Mouse (Mus musculus): Measurements from ENCODE around the gene Mrpl21. TPM values are rescaled to one million over a fixed set of nuclear protein-coding genes. Genes with fewer than 3 reads are reported as not detected.

Mrpl21 gene
- polyA plus RNA-seq, 1 experiment from 2014 or later, result 105 TPM

GRCm38 (mm10) chr19:3326479-3327047, 43.9 kb downstream of the Mrpl21 start:
- H3K4me2 ChIP-seq, result peak overlapping the region; percentile 84; the same call in 1 of the 2 replicates
- peaks cover 19% of the 10 kb centered on the region for H3K27me3 ChIP-seq
- H3K27ac ChIP-seq (replicated peaks), result peak overlapping the region; percentile 88
- no peaks in the 10 kb centered on the region for H3K9me3 ChIP-seq
- no peak overlapping the region for H3K4me3 ChIP-seq
- 80% methylated on average over 12 of the region's 12 CpGs for WGBS
- H3K4me1 ChIP-seq (replicated peaks), result peaks cover 33% of the 10 kb centered on the region
- no peak overlapping the region for H3K9ac ChIP-seq
- H3K36me3 ChIP-seq, result no peaks in the 10 kb centered on the region
- ATAC-seq (ENCODE audit: low FRiP score, low read depth), result no peak

GRCm38 (mm10) chr19:3333247-3333646, 50.5 kb downstream of the Mrpl21 start:
- no peak for ATAC-seq (ENCODE audit: low FRiP score, low read depth)
- H3K27me3 ChIP-seq, result no peaks in the 10 kb centered on the region
- no peak overlapping the region for H3K27ac ChIP-seq (replicated peaks)
- WGBS, result 54% methylated on average over 6 of the region's 6 CpGs
- H3K4me2 ChIP-seq, result no peak overlapping the region
- H3K4me3 ChIP-seq, result no peak overlapping the region
- H3K9me3 ChIP-seq, result no peaks in the 10 kb centered on the region
- H3K36me3 ChIP-seq, result no peaks in the 10 kb centered on the region
- no peak overlapping the region for H3K9ac ChIP-seq
- H3K4me1 ChIP-seq (replicated peaks), result peaks cover 19% of the 10 kb centered on the region

GRCm38 (mm10) chr19:3333694-3334515, 51.2 kb downstream of the Mrpl21 start:
- no peak overlapping the region for H3K4me3 ChIP-seq
- H3K4me2 ChIP-seq, result no peak overlapping the region
- no peak overlapping the region for H3K27ac ChIP-seq (replicated peaks)
- ATAC-seq (ENCODE audit: low FRiP score, low read depth), result no peak
- no peak overlapping the region for H3K9ac ChIP-seq
- no peaks in the 10 kb centered on the region for H3K27me3 ChIP-seq
- WGBS, result 31% methylated on average over 17 of the region's 17 CpGs
- H3K4me1 ChIP-seq (replicated peaks), result peaks cover 19% of the 10 kb centered on the region
- H3K9me3 ChIP-seq, result no peaks in the 10 kb centered on the region
- no peaks in the 10 kb centered on the region for H3K36me3 ChIP-seq

GRCm38 (mm10) chr19:3334550-3334949, 51.8 kb downstream of the Mrpl21 start:
- no peaks in the 10 kb centered on the region for H3K36me3 ChIP-seq
- no peak overlapping the region for H3K27ac ChIP-seq (replicated peaks)
- peaks cover 19% of the 10 kb centered on the region for H3K4me1 ChIP-seq (replicated peaks)
- no peak overlapping the region for H3K4me2 ChIP-seq
- no peak for ATAC-seq (ENCODE audit: low FRiP score, low read depth)
- 69% methylated on average over 4 of the region's 4 CpGs for WGBS
- no peak overlapping the region for H3K9ac ChIP-seq
- H3K27me3 ChIP-seq, result no peaks in the 10 kb centered on the region
- H3K4me3 ChIP-seq, result no peak overlapping the region
- no peaks in the 10 kb centered on the region for H3K9me3 ChIP-seq

GRCm38 (mm10) chr19:3335917-3336316, 53.2 kb downstream of the Mrpl21 start:
- Histone ChIP-seq H3K36me3 (no peaks in the 10 kb centered on the region), H3K9ac (no peak overlapping the region), H3K4me1 (replicated peaks) (peaks cover 19% of the 10 kb centered on the region), H3K9me3 (no peaks in the 10 kb centered on the region), H3K27ac (replicated peaks) (no peak overlapping the region), H3K27me3 (no peaks in the 10 kb centered on the region), H3K4me3 (no peak overlapping the region), H3K4me2 (no peak overlapping the region)
- ATAC-seq (ENCODE audit: low FRiP score, low read depth), result no peak
- 76% methylated on average over 1 of the region's 1 CpGs for WGBS

- Histone ChIP-seq H3K4me3 (no peak overlapping the region), H3K36me3 (no peaks in the 10 kb centered on the region), H3K9ac (no peak overlapping the region), H3K27me3 (no peaks in the 10 kb centered on the region), H3K27ac (replicated peaks) (no peak overlapping the region), H3K9me3 (no peaks in the 10 kb centered on the region), H3K4me1 (replicated peaks) (peaks cover 19% of the 10 kb centered on the region), H3K4me2 (no peak overlapping the region)
- WGBS, result 63% methylated on average over 8 of the region's 8 CpGs
- ATAC-seq (ENCODE audit: low FRiP score, low read depth), result no peak
Observed at GRCm38 (mm10) chr19:3336485-3337255, 54.0 kb downstream of the Mrpl21 start.

- Histone ChIP-seq H3K9ac (no peak overlapping the region), H3K27ac (replicated peaks) (no peak overlapping the region), H3K27me3 (no peaks in the 10 kb centered on the region), H3K4me3 (no peak overlapping the region), H3K4me1 (replicated peaks) (peaks cover 11% of the 10 kb centered on the region), H3K9me3 (no peaks in the 10 kb centered on the region), H3K4me2 (no peak overlapping the region), H3K36me3 (no peaks in the 10 kb centered on the region)
- WGBS, result 84% methylated on average over 8 of the region's 8 CpGs
- ATAC-seq (ENCODE audit: low FRiP score, low read depth), result no peak
Observed at GRCm38 (mm10) chr19:3339187-3339586, 56.5 kb downstream of the Mrpl21 start.

GRCm38 (mm10) chr19:3341021-3341420, 58.3 kb downstream of the Mrpl21 start:
- no peaks in the 10 kb centered on the region for H3K27me3 ChIP-seq
- no peaks in the 10 kb centered on the region for H3K36me3 ChIP-seq
- no peaks in the 10 kb centered on the region for H3K9me3 ChIP-seq
- no peaks in the 10 kb centered on the region for H3K4me1 ChIP-seq (replicated peaks)
- H3K27ac ChIP-seq (replicated peaks), result no peak overlapping the region
- no peak overlapping the region for H3K4me2 ChIP-seq
- H3K9ac ChIP-seq, result no peak overlapping the region
- no peak overlapping the region for H3K4me3 ChIP-seq
- 74% methylated on average over 3 of the region's 3 CpGs for WGBS
- ATAC-seq (ENCODE audit: low FRiP score, low read depth), result no peak

Small RNAs within 50 kb of the gene (microRNA-seq; reads per million reads assigned to microRNA genes)
- 1.1 reads per million for gene Mir6984

Other genes with a start within 250 kb of the Mrpl21 start
- 9.9 and 11.6 TPM in 2 replicates for gene Ighmbp2, start 116 bp downstream of the Mrpl21 start, polyA plus RNA-seq (2015; fragmentation: Nextera tagmentation; extraction: Ambion mirVana)
- gene Cpt1a, start 39.4 kb downstream of the Mrpl21 start, polyA plus RNA-seq (2015; fragmentation: Nextera tagmentation; extraction: Ambion mirVana), result 17.7 and 18.2 TPM in 2 replicates
- 0.43 and 0.66 TPM in 2 replicates for gene Tesmin, start 106.0 kb downstream of the Mrpl21 start, polyA plus RNA-seq (2015; fragmentation: Nextera tagmentation; extraction: Ambion mirVana)
- gene Gal, start 131.6 kb downstream of the Mrpl21 start, polyA plus RNA-seq (2015; fragmentation: Nextera tagmentation; extraction: Ambion mirVana), result 23.8 and 24.1 TPM in 2 replicates

Data from hindbrain, embryonic 15.5 days (tissue).